Mouse (Mus musculus) midbrain, postnatal 0 days (tissue): Measurements from ENCODE around the gene Dnajb14. TPM values are rescaled to one million over a fixed set of nuclear protein-coding genes. Genes with fewer than 3 reads are reported as not detected.

Source experiments
- ATAC-seq: fragments of 200-750 bp; cut with Nextera tagmentation; 2 replicates; pipeline ENCODE4 v1.8.0; 2017; ENCODE audit warnings: moderate number of reproducible peaks, mild to moderate bottlenecking, moderate TSS enrichment, moderate library complexity; ENCODE audit not compliant: low FRiP score
- DNase-seq: peaks from one replicate; pipeline ENCODE4 v3.0.0-alpha.2; 2015; ENCODE audit warnings: low spot score
- H3K27ac ChIP-seq: fragments of 300-500 bp; sonication (generic); 2 replicates; pipeline ENCODE4 v1.5.1; 2014; ENCODE audit warnings: low read depth, mild to moderate bottlenecking, low read length, mixed read lengths
- H3K27me3 ChIP-seq: fragments of 300-500 bp; sonication (generic); 2 replicates; pipeline ENCODE4 v1.6.1; 2014; ENCODE audit warnings: low read length, control low read depth, mixed read lengths; ENCODE audit not compliant: insufficient read depth
- H3K36me3 ChIP-seq: fragments of 300-500 bp; sonication (generic); 2 replicates; pipeline ENCODE4 v1.6.1; 2014; ENCODE audit warnings: low read length, control low read depth, mixed read lengths; ENCODE audit not compliant: insufficient read depth
- H3K4me1 ChIP-seq: fragments of 300-500 bp; sonication (generic); 2 replicates; pipeline ENCODE4 v1.6.1; 2014; ENCODE audit warnings: mild to moderate bottlenecking, control low read depth, antibody characterized with exemption, low read length, mixed read lengths; ENCODE audit not compliant: insufficient read depth
- H3K4me2 ChIP-seq: fragments of 300-500 bp; sonication (generic); 2 replicates; pipeline ENCODE4 v1.6.1; 2014; ENCODE audit warnings: low read depth, mild to moderate bottlenecking, low read length, mixed read lengths; ENCODE audit not compliant: poor library complexity, severe bottlenecking
- H3K4me3 ChIP-seq: fragments of 300-500 bp; sonication (generic); 2 replicates; pipeline ENCODE4 v1.5.1; 2014; ENCODE audit warnings: low read depth, mild to moderate bottlenecking, low read length, moderate library complexity
- H3K9ac ChIP-seq: fragments of 300-500 bp; sonication (generic); replicated peaks from 2 replicates; pipeline ENCODE4 v1.6.1; 2014; ENCODE audit warnings: mild to moderate bottlenecking, low read length, moderate library complexity, mixed read lengths; ENCODE audit not compliant: poor library complexity, severe bottlenecking
- H3K9me3 ChIP-seq: fragments of 300-500 bp; sonication (generic); 2 replicates; pipeline ENCODE4 v1.6.1; 2016; ENCODE audit warnings: low read length, control low read depth
- CTCF ChIP-seq: IDR thresholded peaks from 2 replicates; pipeline ENCODE4 v1.5.1; 2016; ENCODE audit warnings: antibody characterized with exemption, mild to moderate bottlenecking
- WGBS: fragments of 180-500 bp; shearing (Covaris S2); extraction: QIAGEN DNeasy Blood & Tissue Kit; methylation state at CpG from one replicate; pipeline ENCODE4 v1.1.7; 2014; 5-methylcytosine and 5-hydroxymethylcytosine counted together
- polyA plus RNA-seq: library from polyadenylated mRNA; unstranded; fragments of >200 nt; fragmentation: Nextera tagmentation; extraction: Ambion mirVana; gene quantifications from 2 replicates; pipeline ENCODE4 v1.2.1, GENCODE M21; 2015
- total RNA-seq: library from RNA; depleted of rRNA; stranded (reverse); fragments of >200 nt; gene quantifications from 2 replicates; pipeline ENCODE4 v1.2.3, GENCODE M21; 2014

Gene Dnajb14
- total and polyA plus RNA-seq, 2 experiments from 2014 or later = 16.9 to 23.1 TPM

GRCm38 (mm10) chr3:137864988-137865982, 2.2 kb upstream of the Dnajb14 start:
- Histone ChIP-seq H3K4me3 (peak overlapping the region; percentile 81), H3K9ac (peak overlapping the region; percentile 86), H3K27me3 (no peaks in the 10 kb centered on the region), H3K36me3 (no peaks in the 10 kb centered on the region), H3K4me2 (peak overlapping the region; percentile 60), H3K4me1 (0 out of 2 replicates have a peak, but pooled peaks cover 10% of the 10 kb centered on the region), H3K9me3 (no peaks in the 10 kb centered on the region), H3K27ac (peak overlapping the region; percentile 91)
- peak; percentile 95 for DNase-seq
- ATAC-seq = peak; percentile 60
- TF ChIP-seq CTCF = peak; percentile 88
- WGBS = 2% methylated on average over 53 of the region's 74 CpGs

- peak overlapping the region; percentile 97 for H3K9ac ChIP-seq
- 3% methylated on average over 2 of the region's 2 CpGs for WGBS
- no peaks in the 10 kb centered on the region for H3K9me3 ChIP-seq
- peak overlapping the region; percentile 90 for H3K4me3 ChIP-seq
- peak overlapping the region; percentile 97 for H3K27ac ChIP-seq
- peak overlapping the region; percentile 90 for H3K4me2 ChIP-seq
- no peak for DNase-seq
- 0 out of 2 replicates have a peak, but pooled peaks cover 10% of the 10 kb centered on the region for H3K4me1 ChIP-seq
- no peak for ATAC-seq
- no peak for TF ChIP-seq CTCF
- no peaks in the 10 kb centered on the region for H3K36me3 ChIP-seq
- H3K27me3 ChIP-seq = no peaks in the 10 kb centered on the region
Observed at GRCm38 (mm10) chr3:137867133-137867436, 390 bp upstream of the Dnajb14 start.

GRCm38 (mm10) chr3:137868094-137868913, 829 bp downstream of the Dnajb14 start:
- H3K36me3 ChIP-seq = no peaks in the 10 kb centered on the region
- peak; percentile 32 for DNase-seq
- H3K27ac ChIP-seq = peak overlapping the region; percentile 97
- no peaks in the 10 kb centered on the region for H3K27me3 ChIP-seq
- no peak for ATAC-seq
- peak overlapping the region; percentile 97 for H3K9ac ChIP-seq
- H3K4me3 ChIP-seq = peak overlapping the region; percentile 90
- no peaks in the 10 kb centered on the region for H3K9me3 ChIP-seq
- H3K4me2 ChIP-seq = peak overlapping the region; percentile 90
- WGBS = 3% methylated on average over 26 of the region's 26 CpGs
- 0 out of 2 replicates have a peak, but pooled peaks cover 10% of the 10 kb centered on the region for H3K4me1 ChIP-seq
- no peak for TF ChIP-seq CTCF

- Histone ChIP-seq H3K36me3 (no peaks in the 10 kb centered on the region), H3K4me2 (0 out of 2 replicates have a peak overlapping the region, but pooled peaks have one; percentile 9), H3K9me3 (no peaks in the 10 kb centered on the region), H3K27me3 (no peaks in the 10 kb centered on the region), H3K4me1 (0 out of 2 replicates have a peak, but pooled peaks cover 10% of the 10 kb centered on the region), H3K9ac (no peak overlapping the region), H3K27ac (no peak overlapping the region), H3K4me3 (no peak overlapping the region)
- TF ChIP-seq CTCF = no peak
- ATAC-seq (no peak), DNase-seq (no peak)
- 96% methylated on average over 9 of the region's 9 CpGs for WGBS
Observed at GRCm38 (mm10) chr3:137869395-137869794, 1.9 kb downstream of the Dnajb14 start.

GRCm38 (mm10) chr3:137879313-137879712, 11.8 kb downstream of the Dnajb14 start:
- Histone ChIP-seq H3K4me2 (no peak overlapping the region), H3K9ac (no peak overlapping the region), H3K4me3 (no peak overlapping the region), H3K9me3 (no peaks in the 10 kb centered on the region), H3K27me3 (no peaks in the 10 kb centered on the region), H3K4me1 (no peaks in the 10 kb centered on the region), H3K27ac (no peak overlapping the region), H3K36me3 (no peaks in the 10 kb centered on the region)
- DNase-seq (no peak), ATAC-seq (no peak)
- TF ChIP-seq CTCF = no peak
- 91% methylated on average over 3 of the region's 3 CpGs for WGBS
